Mouse (Mus musculus) testis, postnatal 14 days (tissue): Measurements from ENCODE around the gene Smpd3.

Source experiments
- DNase-seq: peaks from one replicate; pipeline ENCODE4 v3.0.0; 2021; ENCODE audit warnings: low spot score

The Smpd3 gene

GRCm38 (mm10) chr8:106337852-106338521 is at the start of gene Smpd3:
Gene Smpd3 (minus strand): TSS chr8:106337988.
- peak; percentile 100 for DNase-seq

GRCm38 (mm10) chr8:106381026-106381425 is 43.2 kb upstream of the Smpd3 start:
- no peak for DNase-seq

GRCm38 (mm10) chr8:106379357-106379756 is 41.6 kb upstream of the Smpd3 start:
- no peak for DNase-seq

- DNase-seq: no peak
Measured at GRCm38 (mm10) chr8:106378501-106379048, 40.8 kb upstream of the Smpd3 start.

GRCm38 (mm10) chr8:106376862-106377261 is 39.1 kb upstream of the Smpd3 start:
- no peak for DNase-seq

GRCm38 (mm10) chr8:106375957-106376356 is 38.2 kb upstream of the Smpd3 start:
- no peak for DNase-seq

GRCm38 (mm10) chr8:106369069-106369468 is 31.3 kb upstream of the Smpd3 start:
- DNase-seq: no peak

- DNase-seq: peak; percentile 47
Measured at GRCm38 (mm10) chr8:106368501-106368900, 30.7 kb upstream of the Smpd3 start.

- DNase-seq: no peak
Measured at GRCm38 (mm10) chr8:106364837-106365236, 27.0 kb upstream of the Smpd3 start.

GRCm38 (mm10) chr8:106364278-106364677 is 26.5 kb upstream of the Smpd3 start:
- DNase-seq: no peak

- no peak for DNase-seq
Measured at GRCm38 (mm10) chr8:106363321-106363720, 25.5 kb upstream of the Smpd3 start.

GRCm38 (mm10) chr8:106359650-106360338 is 22.0 kb upstream of the Smpd3 start:
- DNase-seq: no peak

GRCm38 (mm10) chr8:106351135-106351534 is 13.3 kb upstream of the Smpd3 start:
- DNase-seq: no peak

GRCm38 (mm10) chr8:106349398-106349797 is 11.6 kb upstream of the Smpd3 start:
- no peak for DNase-seq

- DNase-seq: no peak
Measured at GRCm38 (mm10) chr8:106346123-106346522, 8.3 kb upstream of the Smpd3 start.

- DNase-seq: no peak
Measured at GRCm38 (mm10) chr8:106343471-106343870, 5.7 kb upstream of the Smpd3 start.

- DNase-seq: no peak
Measured at GRCm38 (mm10) chr8:106342828-106343227, 5.0 kb upstream of the Smpd3 start.

GRCm38 (mm10) chr8:106338741-106339209 is 987 bp upstream of the Smpd3 start:
- DNase-seq: no peak

GRCm38 (mm10) chr8:106336561-106336960 is 1.2 kb downstream of the Smpd3 start:
- DNase-seq: peak; percentile 22

- DNase-seq: no peak
Measured at GRCm38 (mm10) chr8:106336031-106336430, 1.8 kb downstream of the Smpd3 start.

GRCm38 (mm10) chr8:106335196-106335595 is 2.6 kb downstream of the Smpd3 start:
- DNase-seq: no peak

GRCm38 (mm10) chr8:106333346-106333745 is 4.4 kb downstream of the Smpd3 start:
- no peak for DNase-seq

- DNase-seq: no peak
Measured at GRCm38 (mm10) chr8:106332498-106332897, 5.3 kb downstream of the Smpd3 start.
